Mouse (Mus musculus) stomach, embryonic 15.5 days (tissue): ENCODE measurements at regions not wholly inside any gene's neighbourhood (a gene's known extent, or its start where the extent isn't known, plus 50 kb on each side); places are given as distances from the start of the nearest gene placed in this dataset.

Experiments
- ATAC-seq: fragments of 200-750 bp; cut with Nextera tagmentation; 2 replicates; pipeline ENCODE4 v1.8.0; 2017; ENCODE audit warnings: low read depth, moderate number of reproducible peaks, moderate TSS enrichment; ENCODE audit not compliant: insufficient read depth, low FRiP score
- H3K27ac ChIP-seq: fragments of 300-500 bp; sonication (generic); 2 replicates; pipeline ENCODE4 v1.5.1; 2015; ENCODE audit warnings: mild to moderate bottlenecking, inconsistent platforms
- H3K27me3 ChIP-seq: fragments of 300-500 bp; sonication (generic); replicated peaks from 2 replicates; pipeline ENCODE4 v1.6.1; 2015; ENCODE audit warnings: inconsistent platforms
- H3K36me3 ChIP-seq: fragments of 300-500 bp; sonication (generic); 2 replicates; pipeline ENCODE4 v1.6.1; 2015; ENCODE audit warnings: inconsistent platforms
- H3K4me1 ChIP-seq: fragments of 300-500 bp; sonication (generic); 2 replicates; pipeline ENCODE4 v1.6.1; 2015; ENCODE audit warnings: inconsistent platforms
- H3K4me2 ChIP-seq: fragments of 300-500 bp; sonication (generic); 2 replicates; pipeline ENCODE4 v1.6.1; 2015; ENCODE audit warnings: mild to moderate bottlenecking, inconsistent platforms
- H3K4me3 ChIP-seq: fragments of 300-500 bp; sonication (generic); replicated peaks from 2 replicates; pipeline ENCODE4 v1.5.1; 2015; ENCODE audit warnings: inconsistent platforms
- H3K9ac ChIP-seq: fragments of 300-500 bp; sonication (generic); 2 replicates; pipeline ENCODE4 v1.6.1; 2015; ENCODE audit warnings: inconsistent platforms
- H3K9me3 ChIP-seq: fragments of 300-500 bp; sonication (generic); 2 replicates; pipeline ENCODE4 v1.6.1; 2016; ENCODE audit warnings: inconsistent platforms
- WGBS: fragments of 180-500 bp; shearing (Covaris S2); methylation state at CpG from one replicate; pipeline ENCODE4 v1.1.7; 2015; 5-methylcytosine and 5-hydroxymethylcytosine counted together

GRCm38 (mm10) chr2:166375639-166376038, 220.2 kb upstream of the Sulf2 start:
- no peak overlapping the region for H3K9ac ChIP-seq
- no peak overlapping the region for H3K4me3 ChIP-seq
- H3K36me3 ChIP-seq = no peaks in the 10 kb centered on the region
- no peak for ATAC-seq
- no peaks in the 10 kb centered on the region for H3K9me3 ChIP-seq
- no peaks in the 10 kb centered on the region for H3K27me3 ChIP-seq
- no peak overlapping the region for H3K4me2 ChIP-seq
- H3K4me1 ChIP-seq = peaks cover 6% of the 10 kb centered on the region
- WGBS = 84% methylated on average over 12 of the region's 12 CpGs
- H3K27ac ChIP-seq = no peak overlapping the region

GRCm38 (mm10) chr2:166370776-166371175, 215.3 kb upstream of the Sulf2 start:
- no peaks in the 10 kb centered on the region for H3K9me3 ChIP-seq
- no peaks in the 10 kb centered on the region; the same call in 1 of the 2 replicates for H3K4me1 ChIP-seq
- no peak overlapping the region for H3K4me2 ChIP-seq
- no peaks in the 10 kb centered on the region for H3K27me3 ChIP-seq
- no peak overlapping the region for H3K9ac ChIP-seq
- H3K27ac ChIP-seq = no peak overlapping the region
- no peaks in the 10 kb centered on the region for H3K36me3 ChIP-seq
- H3K4me3 ChIP-seq = no peak overlapping the region
- ATAC-seq = no peak
- 73% methylated on average over 6 of the region's 6 CpGs for WGBS

- Histone ChIP-seq H3K27me3 (no peaks in the 10 kb centered on the region), H3K36me3 (no peaks in the 10 kb centered on the region), H3K4me1 (peaks cover 15% of the 10 kb centered on the region; the same call in 1 of the 2 replicates), H3K4me3 (no peak overlapping the region), H3K4me2 (no peak overlapping the region), H3K27ac (no peak overlapping the region), H3K9me3 (no peaks in the 10 kb centered on the region), H3K9ac (no peak overlapping the region)
- no peak for ATAC-seq
- 71% methylated on average over 6 of the region's 6 CpGs for WGBS
Measured at GRCm38 (mm10) chr2:166361645-166362044, 206.2 kb upstream of the Sulf2 start.

GRCm38 (mm10) chr2:166360786-166361185, 205.3 kb upstream of the Sulf2 start:
- WGBS = 50% methylated on average over 3 of the region's 3 CpGs

GRCm38 (mm10) chr2:166359995-166360394, 204.5 kb upstream of the Sulf2 start:
- no peaks in the 10 kb centered on the region for H3K9me3 ChIP-seq
- 53% methylated on average over 13 of the region's 13 CpGs for WGBS
- no peak overlapping the region for H3K27ac ChIP-seq
- H3K4me2 ChIP-seq = no peak overlapping the region
- H3K4me1 ChIP-seq = peaks cover 20% of the 10 kb centered on the region; the same call in 1 of the 2 replicates
- no peak overlapping the region for H3K4me3 ChIP-seq
- H3K27me3 ChIP-seq = no peaks in the 10 kb centered on the region
- no peak for ATAC-seq
- no peaks in the 10 kb centered on the region for H3K36me3 ChIP-seq
- no peak overlapping the region for H3K9ac ChIP-seq

More at GRCm38 (mm10) chr2:166360786-166361185, 205.3 kb upstream of the Sulf2 start:
- ATAC-seq = no peak
- peaks cover 15% of the 10 kb centered on the region; the same call in 1 of the 2 replicates for H3K4me1 ChIP-seq
- no peak overlapping the region for H3K4me2 ChIP-seq
- H3K36me3 ChIP-seq = no peaks in the 10 kb centered on the region
- no peak overlapping the region for H3K9ac ChIP-seq
- H3K27me3 ChIP-seq = no peaks in the 10 kb centered on the region
- no peak overlapping the region for H3K4me3 ChIP-seq
- H3K9me3 ChIP-seq = no peaks in the 10 kb centered on the region
- no peak overlapping the region for H3K27ac ChIP-seq

- Histone ChIP-seq H3K27me3 (no peaks in the 10 kb centered on the region), H3K27ac (no peak overlapping the region), H3K36me3 (no peaks in the 10 kb centered on the region), H3K9me3 (no peaks in the 10 kb centered on the region), H3K9ac (no peak overlapping the region), H3K4me1 (peaks cover 35% of the 10 kb centered on the region; the same call in 1 of the 2 replicates), H3K4me2 (no peak overlapping the region), H3K4me3 (no peak overlapping the region)
- ATAC-seq = no peak
- WGBS = 41% methylated on average over 7 of the region's 7 CpGs
Measured at GRCm38 (mm10) chr2:166357824-166358223, 202.4 kb upstream of the Sulf2 start.

- H3K4me3 ChIP-seq = no peak overlapping the region
- H3K36me3 ChIP-seq = no peaks in the 10 kb centered on the region
- no peaks in the 10 kb centered on the region for H3K9me3 ChIP-seq
- no peak overlapping the region for H3K9ac ChIP-seq
- no peak overlapping the region for H3K4me2 ChIP-seq
- ATAC-seq = no peak
- H3K4me1 ChIP-seq = peaks cover 42% of the 10 kb centered on the region; the same call in 1 of the 2 replicates
- 80% methylated on average over 7 of the region's 7 CpGs for WGBS
- no peak overlapping the region for H3K27ac ChIP-seq
- no peaks in the 10 kb centered on the region for H3K27me3 ChIP-seq
Measured at GRCm38 (mm10) chr2:166355944-166356343, 200.5 kb upstream of the Sulf2 start.

- Histone ChIP-seq H3K4me3 (no peak overlapping the region), H3K9ac (no peak overlapping the region), H3K27me3 (no peaks in the 10 kb centered on the region), H3K4me2 (no peak overlapping the region), H3K36me3 (no peaks in the 10 kb centered on the region), H3K27ac (no peak overlapping the region), H3K4me1 (peaks cover 42% of the 10 kb centered on the region; the same call in 1 of the 2 replicates), H3K9me3 (no peaks in the 10 kb centered on the region)
- ATAC-seq = no peak
- 52% methylated on average over 6 of the region's 6 CpGs for whole genome bisulfite sequencing
Measured at GRCm38 (mm10) chr2:166355446-166355845, 200.0 kb upstream of the Sulf2 start.

GRCm38 (mm10) chr2:166354391-166354790, 198.9 kb upstream of the Sulf2 start:
- WGBS = 84% methylated on average over 4 of the region's 4 CpGs
- H3K27ac ChIP-seq = no peak overlapping the region; the same call in 1 of the 2 replicates
- no peak for ATAC-seq

GRCm38 (mm10) chr2:166353447-166354111, 198.1 kb upstream of the Sulf2 start:
- H3K4me1 ChIP-seq = peaks cover 33% of the 10 kb centered on the region; the same call in 1 of the 2 replicates

More at GRCm38 (mm10) chr2:166354391-166354790, 198.9 kb upstream of the Sulf2 start:
- Histone ChIP-seq H3K4me3 (no peak overlapping the region), H3K4me1 (peaks cover 35% of the 10 kb centered on the region; the same call in 1 of the 2 replicates), H3K36me3 (no peaks in the 10 kb centered on the region), H3K27me3 (no peaks in the 10 kb centered on the region), H3K4me2 (no peak overlapping the region), H3K9ac (no peak overlapping the region), H3K9me3 (no peaks in the 10 kb centered on the region)

GRCm38 (mm10) chr2:166351984-166352383, 196.5 kb upstream of the Sulf2 start:
- Histone ChIP-seq H3K9ac (no peak overlapping the region), H3K27ac (no peak overlapping the region), H3K27me3 (0 out of 2 replicates have a peak, but pooled peaks cover 3% of the 10 kb centered on the region), H3K9me3 (no peaks in the 10 kb centered on the region), H3K4me2 (no peak overlapping the region), H3K36me3 (no peaks in the 10 kb centered on the region), H3K4me1 (peaks cover 30% of the 10 kb centered on the region; the same call in 1 of the 2 replicates), H3K4me3 (no peak overlapping the region)
- 76% methylated on average over 5 of the region's 5 CpGs for WGBS
- no peak for ATAC-seq

More at GRCm38 (mm10) chr2:166353447-166354111, 198.1 kb upstream of the Sulf2 start:
- Histone ChIP-seq H3K27me3 (0 out of 2 replicates have a peak, but pooled peaks cover 2% of the 10 kb centered on the region), H3K4me2 (no peak overlapping the region), H3K36me3 (no peaks in the 10 kb centered on the region), H3K9me3 (no peaks in the 10 kb centered on the region), H3K27ac (no peak overlapping the region), H3K4me3 (no peak overlapping the region), H3K9ac (no peak overlapping the region)
- WGBS = 43% methylated on average over 12 of the region's 12 CpGs
- ATAC-seq = no peak

- no peak overlapping the region for H3K9ac ChIP-seq
- 61% methylated on average over 9 of the region's 9 CpGs for WGBS
- H3K4me2 ChIP-seq = no peak overlapping the region
- no peaks in the 10 kb centered on the region for H3K36me3 ChIP-seq
- no peak overlapping the region for H3K27ac ChIP-seq
- no peaks in the 10 kb centered on the region for H3K9me3 ChIP-seq
- H3K4me1 ChIP-seq = peaks cover 33% of the 10 kb centered on the region
- 0 out of 2 replicates have a peak, but pooled peaks cover 3% of the 10 kb centered on the region for H3K27me3 ChIP-seq
- no peak for ATAC-seq
- no peak overlapping the region for H3K4me3 ChIP-seq
Measured at GRCm38 (mm10) chr2:166351581-166351980, 196.1 kb upstream of the Sulf2 start.
